Mouse (Mus musculus): Measurements from ENCODE around the gene Zfp563.
A peak's percentile ranks its signal among the peaks of the same experiment; 100 is the strongest.

Gene Zfp563

GRCm38 (mm10) chr17:33089220-33089949, at the start of gene Zfp563:
TSS of gene Zfp563 (plus strand) at chr17:33089310.
- DNase-seq (ENCODE audit: low read depth, low spot score), result peak; percentile 91

GRCm38 (mm10) chr17:33058791-33059190, 30.3 kb upstream of the Zfp563 start:
- no peak for DNase-seq (ENCODE audit: low read depth, low spot score)

GRCm38 (mm10) chr17:33063001-33063400, 26.1 kb upstream of the Zfp563 start:
- DNase-seq (ENCODE audit: low read depth, low spot score), result peak; percentile 94

GRCm38 (mm10) chr17:33067958-33068357, 21.2 kb upstream of the Zfp563 start, which contains the start of gene 4921501E09Rik:
TSS of gene 4921501E09Rik (minus strand) at chr17:33068058.
- no peak for DNase-seq (ENCODE audit: low read depth, low spot score)

GRCm38 (mm10) chr17:33091630-33092029, 2.5 kb downstream of the Zfp563 start:
- DNase-seq (ENCODE audit: low read depth, low spot score), result no peak

GRCm38 (mm10) chr17:33092391-33093193, 3.5 kb downstream of the Zfp563 start:
- peak; percentile 93 for DNase-seq (ENCODE audit: low read depth, low spot score)

GRCm38 (mm10) chr17:33097396-33097795, 8.3 kb downstream of the Zfp563 start:
- DNase-seq (ENCODE audit: low read depth, low spot score), result no peak

GRCm38 (mm10) chr17:33124546-33124945, 35.4 kb downstream of the Zfp563 start:
- no peak for DNase-seq (ENCODE audit: low read depth, low spot score)

GRCm38 (mm10) chr17:33126257-33126656, 37.1 kb downstream of the Zfp563 start:
- no peak for DNase-seq (ENCODE audit: low read depth, low spot score)

- peak; percentile 89 for DNase-seq (ENCODE audit: low read depth, low spot score)
Measured at GRCm38 (mm10) chr17:33139261-33139820, 50.2 kb downstream of the Zfp563 start, which contains the start of gene Morc2b. TSS of gene Morc2b (minus strand) at chr17:33139683.
